Mouse (Mus musculus): ENCODE results near the gene Ccnq.
"Not testable (repeated sequence)": the region's sequence is repeated elsewhere in the genome, so short reads cannot be mapped to it uniquely, and the experiment has no call there.

Gene Ccnq

DNA sequence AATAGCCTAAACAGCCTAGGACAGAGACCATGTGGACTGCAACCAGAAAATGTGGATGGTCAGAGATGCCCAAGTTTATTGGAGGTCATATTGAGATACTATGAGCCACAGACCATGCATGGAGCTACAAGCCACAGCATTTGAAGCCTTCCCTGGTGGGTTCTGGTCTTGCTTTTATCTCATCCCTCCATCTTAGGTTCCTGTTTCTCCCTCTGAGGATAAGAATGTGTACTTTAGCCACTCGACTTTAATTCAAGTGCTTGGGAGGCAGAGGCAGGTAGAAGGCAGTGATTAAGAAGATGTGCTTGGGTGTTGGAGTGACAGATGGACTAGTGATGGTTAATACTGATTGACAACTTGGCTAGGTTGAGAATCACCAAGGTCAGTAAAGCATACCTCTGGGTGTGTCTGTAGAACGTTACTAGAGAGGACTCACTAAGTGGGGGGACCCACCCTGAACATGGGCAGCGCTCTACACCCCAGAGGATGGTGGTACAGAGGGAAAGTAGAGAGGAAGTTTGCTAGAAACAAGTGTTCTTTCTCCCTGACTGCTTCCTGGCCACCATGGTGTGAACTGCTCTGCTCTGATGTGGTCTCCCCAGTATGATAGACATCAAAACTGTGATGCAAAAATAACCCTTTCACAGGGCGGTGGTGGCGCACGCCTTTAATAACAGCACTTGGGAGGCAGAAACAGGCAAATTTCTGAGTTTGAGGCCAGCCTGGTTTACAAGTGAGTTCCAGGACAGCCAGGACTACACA lies 14.7 kb upstream of the Ccnq start:
- in situ Hi-C loops (cut with MboI; ENCODE audit: low pct_unique_long_range_greater_than_20kb in 1 of 2, low sequenced_read_pairs in 2 of 2, unreplicated experiment in 1 of 2): no loop called here

DNA sequence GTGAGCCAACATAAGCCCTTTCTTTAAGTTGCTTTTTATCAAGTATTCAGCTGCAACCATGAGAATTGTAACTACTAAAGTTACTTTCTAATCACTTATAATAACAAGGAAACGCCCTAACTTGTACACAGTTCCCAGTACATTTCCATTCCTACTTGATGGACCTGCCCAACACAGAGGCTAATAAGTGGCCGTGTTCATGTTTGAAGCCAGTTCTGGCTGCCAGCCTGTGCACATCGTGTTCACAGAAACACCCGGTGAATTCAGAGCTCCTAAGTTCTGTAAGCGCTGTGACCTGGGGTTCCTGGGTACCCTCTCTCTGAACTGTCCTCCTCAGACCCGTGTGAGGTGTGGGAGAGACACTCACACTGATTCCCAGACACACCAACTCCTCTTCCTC lies 13.3 kb upstream of the Ccnq start:
- in situ Hi-C loops (cut with MboI; ENCODE audit: low pct_unique_long_range_greater_than_20kb in 1 of 2, low sequenced_read_pairs in 2 of 2, unreplicated experiment in 1 of 2): no loop called here

DNA sequence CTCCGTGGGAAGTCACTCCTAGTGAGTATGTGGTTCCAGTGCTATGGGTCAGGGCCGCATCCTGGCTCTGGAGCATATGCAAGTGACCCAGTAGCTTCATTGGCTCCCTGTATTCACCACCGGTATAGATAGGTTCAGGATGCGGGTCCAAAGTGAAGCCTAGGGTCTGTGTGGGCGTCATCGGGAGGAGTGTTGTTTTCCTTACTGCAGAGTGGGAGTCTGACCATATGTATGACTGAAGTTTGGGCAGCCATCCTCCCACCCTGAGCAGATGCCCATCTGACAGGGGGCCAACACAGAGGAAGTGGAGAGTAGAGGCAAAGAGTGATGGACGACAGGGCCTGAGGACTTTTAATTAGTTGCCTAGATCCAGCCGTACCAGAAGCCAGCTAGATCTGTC lies 12.8 kb upstream of the Ccnq start:
- in situ Hi-C loops (cut with MboI; ENCODE audit: low pct_unique_long_range_greater_than_20kb in 1 of 2, low sequenced_read_pairs in 2 of 2, unreplicated experiment in 1 of 2): no loop called here

DNA sequence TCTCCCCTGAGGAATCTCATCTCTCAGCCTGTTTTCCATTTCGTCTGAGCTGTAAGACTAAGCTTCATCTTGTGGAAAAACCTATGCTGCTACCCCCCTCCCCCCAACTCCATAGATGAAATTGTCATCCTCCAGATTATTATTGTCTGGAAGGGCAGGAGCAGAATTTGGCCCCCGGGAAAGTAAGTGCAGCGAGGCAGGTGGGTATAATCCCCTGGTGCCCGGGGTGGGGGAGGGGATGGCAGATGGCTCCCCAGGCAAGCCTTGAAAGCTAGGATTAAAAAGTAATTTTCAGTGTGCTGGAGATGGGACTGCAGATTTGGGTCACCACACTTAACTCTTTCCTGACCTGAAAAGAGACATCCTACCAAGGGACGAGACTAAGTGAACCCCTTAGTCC lies 10.7 kb upstream of the Ccnq start:
- in situ Hi-C loops (cut with MboI; ENCODE audit: low pct_unique_long_range_greater_than_20kb in 1 of 2, low sequenced_read_pairs in 2 of 2, unreplicated experiment in 1 of 2): no loop called here

DNA sequence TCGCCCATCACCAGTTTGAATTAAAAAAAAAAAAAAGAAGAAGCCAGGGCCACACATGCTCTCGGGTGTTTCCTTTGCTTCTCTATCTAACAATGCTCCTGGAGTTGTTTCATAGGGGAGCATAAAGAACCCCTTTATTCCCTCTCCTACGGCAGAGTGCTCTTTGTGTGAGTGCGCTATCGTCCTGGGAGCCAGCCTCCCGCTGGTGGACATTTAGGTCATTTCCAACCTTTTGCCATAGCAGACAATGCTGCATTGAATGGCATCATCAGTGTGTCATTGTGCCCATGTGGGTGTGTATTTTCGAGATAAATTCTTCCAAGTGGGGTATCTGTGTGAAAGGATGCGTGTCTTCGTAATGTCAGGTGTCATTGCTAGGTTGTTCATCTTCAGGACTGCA lies 9.6 kb upstream of the Ccnq start:
- in situ Hi-C loops (cut with MboI; ENCODE audit: low pct_unique_long_range_greater_than_20kb in 1 of 2, low sequenced_read_pairs in 2 of 2, unreplicated experiment in 1 of 2): no loop called here

DNA sequence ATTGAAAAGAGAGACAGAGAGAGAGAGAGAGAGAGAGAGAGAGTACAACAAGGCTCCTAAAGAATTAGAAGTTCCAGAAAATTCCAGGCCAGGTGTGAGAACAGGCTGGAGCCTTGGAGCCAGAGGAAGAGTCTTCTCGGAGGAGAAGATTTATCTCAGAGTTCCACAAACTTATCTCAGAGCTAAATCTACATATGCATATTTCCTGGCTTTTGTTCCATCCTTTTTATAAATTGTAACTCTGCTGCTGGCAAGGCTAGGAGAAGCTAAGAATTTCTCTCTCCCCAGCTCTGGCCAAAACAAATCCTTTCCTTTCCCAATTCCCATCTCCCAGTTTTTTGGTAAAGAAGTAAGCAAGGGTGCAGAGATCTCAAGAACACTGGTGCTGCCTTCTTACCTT lies 3.8 kb upstream of the Ccnq start:
- in situ Hi-C loops (cut with MboI; ENCODE audit: low pct_unique_long_range_greater_than_20kb in 1 of 2, low sequenced_read_pairs in 2 of 2, unreplicated experiment in 1 of 2): no loop called here

DNA sequence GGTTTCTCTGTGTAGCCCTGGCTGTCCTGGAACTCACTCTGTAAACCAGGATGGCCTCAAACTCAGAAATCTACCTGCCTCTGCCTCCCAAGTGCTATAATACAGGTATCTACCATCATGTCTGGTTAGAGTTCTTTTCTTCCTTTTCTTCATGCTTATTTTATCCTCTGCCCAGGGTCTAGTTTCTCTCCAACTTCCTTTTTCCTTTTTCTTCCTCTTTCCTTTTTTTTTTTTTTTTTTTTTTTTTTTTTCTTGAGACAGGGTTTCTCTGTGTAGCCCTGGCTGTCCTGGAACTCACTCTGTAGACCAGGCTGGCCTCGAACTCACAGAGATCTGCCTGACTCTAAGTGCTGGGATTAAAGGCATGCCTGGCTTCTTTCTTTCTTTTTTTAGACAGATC lies 2.6 kb upstream of the Ccnq start:
- in situ Hi-C loops (cut with MboI; ENCODE audit: low pct_unique_long_range_greater_than_20kb in 1 of 2, low sequenced_read_pairs in 2 of 2, unreplicated experiment in 1 of 2): not testable (repeated sequence)

DNA sequence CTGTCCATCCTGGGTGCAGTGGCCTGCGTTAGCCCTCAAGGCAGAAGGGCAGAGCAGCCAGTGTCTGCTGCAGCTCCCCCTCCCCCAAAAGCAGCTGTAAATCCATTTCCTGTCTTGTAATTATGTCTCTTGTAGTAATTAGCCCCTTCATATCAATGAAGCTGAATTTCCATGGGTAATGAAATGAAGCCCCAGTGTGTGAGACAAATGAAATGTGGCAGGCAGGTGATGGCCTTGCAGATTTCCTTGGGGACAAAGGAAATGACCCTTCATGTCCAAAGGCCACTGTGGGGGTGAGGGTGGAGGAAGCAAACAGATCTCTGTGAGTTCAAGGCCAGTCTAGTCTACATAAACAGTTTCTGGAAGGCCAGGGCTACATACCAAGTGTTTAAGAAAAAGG lies 1.7 kb upstream of the Ccnq start:
- in situ Hi-C loops (cut with MboI; ENCODE audit: low pct_unique_long_range_greater_than_20kb in 1 of 2, low sequenced_read_pairs in 2 of 2, unreplicated experiment in 1 of 2): no loop called here

DNA sequence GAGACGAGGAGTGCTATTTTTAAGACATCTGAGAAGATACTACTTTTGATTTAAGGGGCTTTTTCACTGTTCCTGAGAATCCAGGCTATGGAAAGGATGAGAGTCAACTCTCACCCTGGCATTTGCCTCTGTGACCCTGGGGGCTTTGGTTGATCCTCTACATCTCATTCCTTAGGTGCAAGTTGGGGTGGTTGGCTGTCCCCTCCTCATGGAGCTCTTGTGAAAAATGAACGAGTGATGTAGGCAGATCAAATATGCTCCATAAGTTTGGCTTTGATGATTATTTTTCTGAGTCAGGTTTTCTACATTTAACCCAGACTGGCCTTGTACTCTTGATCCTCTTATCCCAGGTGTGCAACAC lies 294 bp upstream of the Ccnq start:
- in situ Hi-C loops (cut with MboI; ENCODE audit: low pct_unique_long_range_greater_than_20kb in 1 of 2, low sequenced_read_pairs in 2 of 2, unreplicated experiment in 1 of 2): no loop called here

DNA sequence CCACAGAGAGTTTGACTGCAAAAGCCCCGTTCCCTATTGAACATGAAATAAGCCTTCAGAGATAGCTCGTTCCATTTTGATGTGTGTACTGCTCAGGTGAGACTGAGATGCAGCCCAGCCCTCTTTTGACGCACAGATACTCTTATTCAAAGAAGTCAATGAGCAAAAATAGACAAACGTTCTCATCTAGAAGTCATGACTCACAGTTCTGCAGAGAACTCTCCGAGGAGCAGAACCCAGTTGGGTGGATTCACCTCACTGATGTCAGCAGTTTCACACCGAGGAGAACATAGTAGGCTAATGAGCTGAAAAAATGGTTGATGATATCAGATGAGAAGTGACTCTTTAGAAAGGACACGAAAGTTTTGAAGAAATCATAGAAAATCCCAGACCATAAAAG lies 5.3 kb downstream of the Ccnq start:
- in situ Hi-C loops (cut with MboI; ENCODE audit: low pct_unique_long_range_greater_than_20kb in 1 of 2, low sequenced_read_pairs in 2 of 2, unreplicated experiment in 1 of 2): no loop called here

DNA sequence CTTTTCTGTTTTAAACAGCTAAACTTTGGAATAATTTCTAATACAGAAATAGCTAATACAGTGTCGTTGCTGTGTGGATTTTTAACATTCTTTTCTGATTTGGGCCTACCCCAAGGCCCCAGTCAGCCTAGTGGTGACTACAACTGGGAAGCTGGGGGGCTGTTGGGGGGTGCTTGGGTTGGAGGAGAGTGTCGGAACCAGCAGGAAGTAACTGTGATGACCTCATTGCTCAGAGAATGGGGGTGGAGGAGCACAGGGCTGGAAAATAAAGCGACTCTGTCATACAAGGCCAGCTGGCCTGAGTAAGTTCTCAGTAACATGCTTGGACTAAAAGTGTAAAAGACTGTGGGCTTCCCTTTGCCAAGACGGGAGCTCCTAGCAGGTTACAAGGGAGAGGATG lies 6.1 kb downstream of the Ccnq start:
- in situ Hi-C loops (cut with MboI; ENCODE audit: low pct_unique_long_range_greater_than_20kb in 1 of 2, low sequenced_read_pairs in 2 of 2, unreplicated experiment in 1 of 2): no loop called here

DNA sequence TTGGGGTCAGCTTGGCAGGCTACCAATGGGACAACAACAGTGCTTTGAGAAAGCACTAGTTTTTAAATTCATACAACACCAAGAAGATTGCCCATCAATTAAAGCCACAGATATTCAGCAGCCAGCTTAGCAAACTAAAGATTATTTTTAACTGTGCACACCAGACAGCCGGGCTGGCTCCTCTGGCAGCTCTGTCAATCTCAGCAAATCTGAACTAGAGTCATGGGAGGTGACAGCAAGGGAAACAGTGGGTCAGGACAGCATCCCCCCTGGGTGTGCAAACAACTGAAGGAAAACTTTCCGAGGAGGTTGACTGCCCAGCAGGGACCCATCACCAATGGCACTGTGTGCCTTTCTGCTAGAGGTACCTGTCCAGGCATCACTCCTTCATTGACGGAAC lies 9.1 kb downstream of the Ccnq start:
- in situ Hi-C loops (cut with MboI; ENCODE audit: low pct_unique_long_range_greater_than_20kb in 1 of 2, low sequenced_read_pairs in 2 of 2, unreplicated experiment in 1 of 2): no loop called here

DNA sequence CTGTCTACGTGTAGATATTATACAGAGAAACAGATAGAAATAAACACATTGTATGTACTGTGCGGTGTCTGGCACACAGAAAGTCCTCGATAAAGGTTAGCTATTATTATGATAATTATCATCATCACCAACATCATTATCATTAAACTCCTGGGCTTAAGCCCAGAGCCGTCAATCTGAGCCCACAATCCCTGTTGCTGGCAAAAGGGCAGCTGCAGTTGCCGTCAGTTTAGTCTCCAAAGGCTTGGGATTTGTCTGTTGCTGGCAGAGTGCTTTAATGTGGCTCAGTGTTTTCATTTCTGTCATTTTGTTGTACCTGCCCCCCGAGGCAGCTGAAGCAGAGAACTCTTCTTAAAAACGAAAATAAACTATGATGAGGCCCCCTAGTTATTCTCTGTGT lies 9.6 kb downstream of the Ccnq start:
- in situ Hi-C loops (cut with MboI; ENCODE audit: low pct_unique_long_range_greater_than_20kb in 1 of 2, low sequenced_read_pairs in 2 of 2, unreplicated experiment in 1 of 2): no loop called here

DNA sequence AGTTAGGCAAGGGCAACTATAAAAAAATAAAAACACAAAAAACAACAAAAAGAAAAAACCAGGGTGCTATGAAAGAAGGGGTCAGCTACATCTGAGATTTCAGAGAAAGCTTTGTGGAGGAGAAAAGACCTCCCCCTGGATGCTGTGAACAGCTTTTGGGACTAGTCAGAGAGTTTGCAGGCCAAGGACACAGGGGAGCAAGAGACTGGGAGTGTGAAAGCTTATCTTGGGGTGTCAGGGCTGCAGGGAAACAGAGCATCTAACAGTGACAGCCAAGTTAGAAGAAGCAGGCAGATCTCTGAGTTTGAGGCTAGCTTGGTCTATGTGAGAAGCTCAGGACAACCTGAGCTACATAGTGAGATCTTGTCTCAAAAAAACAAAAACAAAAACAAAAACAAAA lies 12.2 kb downstream of the Ccnq start:
- in situ Hi-C loops (cut with MboI; ENCODE audit: low pct_unique_long_range_greater_than_20kb in 1 of 2, low sequenced_read_pairs in 2 of 2, unreplicated experiment in 1 of 2): no loop called here

DNA sequence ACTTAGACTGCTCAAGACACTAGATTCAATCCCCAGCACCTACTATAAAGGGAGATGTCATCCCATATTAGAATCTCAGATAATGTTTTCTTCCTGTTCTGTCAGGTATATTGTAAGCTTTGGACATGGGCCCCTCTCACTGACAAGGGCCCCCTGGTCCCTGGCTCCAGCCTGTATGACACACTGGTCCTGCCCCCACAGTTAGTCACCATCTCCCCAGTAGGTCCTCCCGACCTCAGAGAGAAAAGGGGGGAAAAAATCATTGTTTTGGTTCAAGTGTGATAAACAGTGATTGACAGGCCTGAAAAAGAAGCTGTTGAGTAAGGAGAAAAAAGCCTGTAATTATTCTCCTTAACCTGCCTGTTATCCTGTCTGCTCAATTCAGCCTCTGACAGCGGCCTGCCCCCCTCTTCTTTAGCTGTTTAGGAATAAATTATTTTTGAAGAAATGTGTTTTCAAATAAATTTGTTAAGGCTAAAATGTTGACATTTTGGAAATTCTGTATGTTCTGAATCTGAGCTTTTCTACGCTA lies 14.6 kb downstream of the Ccnq start:
- in situ Hi-C loops (cut with MboI; ENCODE audit: low pct_unique_long_range_greater_than_20kb in 1 of 2, low sequenced_read_pairs in 2 of 2, unreplicated experiment in 1 of 2): no loop called here

DNA sequence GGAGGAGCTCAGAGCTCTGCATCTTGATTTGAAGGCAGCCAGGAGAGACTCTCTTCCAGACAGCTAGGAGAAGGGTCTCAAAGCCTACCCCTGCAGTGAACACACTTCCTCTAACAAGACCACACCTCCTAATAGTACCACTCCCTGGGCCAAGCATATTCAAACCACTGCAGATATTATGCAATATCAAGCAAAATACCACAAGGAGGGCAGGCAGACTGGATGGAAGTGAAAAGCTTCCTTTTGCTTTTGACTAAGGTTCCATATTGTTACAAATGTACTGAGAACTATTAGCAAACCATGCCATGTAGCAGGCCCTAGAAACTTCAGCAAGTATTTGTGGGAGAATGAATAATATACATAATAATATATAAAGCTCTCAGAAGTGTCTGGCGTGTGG lies 16.4 kb downstream of the Ccnq start:
- in situ Hi-C loops (cut with MboI; ENCODE audit: low pct_unique_long_range_greater_than_20kb in 1 of 2, low sequenced_read_pairs in 2 of 2, unreplicated experiment in 1 of 2): no loop called here

DNA sequence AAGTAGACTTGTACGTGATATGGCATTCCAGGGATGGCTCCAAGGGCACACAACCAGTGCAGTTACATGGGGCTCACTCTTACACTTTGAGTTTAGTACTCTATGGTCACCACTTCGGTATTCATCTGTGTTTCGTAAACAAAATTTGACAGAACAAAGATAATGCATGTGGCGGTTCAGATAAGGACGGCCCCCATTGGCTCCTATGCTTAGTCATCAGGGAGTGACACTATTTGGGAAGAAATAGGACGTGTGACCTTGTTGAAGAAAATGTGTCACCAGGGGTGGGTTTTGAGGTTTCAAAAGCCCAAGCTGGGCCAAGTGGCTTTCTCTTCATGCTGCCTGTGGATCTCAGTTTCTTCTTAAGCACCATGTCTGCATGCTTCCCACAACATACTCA lies 18.9 kb downstream of the Ccnq start:
- in situ Hi-C loops (cut with MboI; ENCODE audit: low pct_unique_long_range_greater_than_20kb in 1 of 2, low sequenced_read_pairs in 2 of 2, unreplicated experiment in 1 of 2): no loop called here

DNA sequence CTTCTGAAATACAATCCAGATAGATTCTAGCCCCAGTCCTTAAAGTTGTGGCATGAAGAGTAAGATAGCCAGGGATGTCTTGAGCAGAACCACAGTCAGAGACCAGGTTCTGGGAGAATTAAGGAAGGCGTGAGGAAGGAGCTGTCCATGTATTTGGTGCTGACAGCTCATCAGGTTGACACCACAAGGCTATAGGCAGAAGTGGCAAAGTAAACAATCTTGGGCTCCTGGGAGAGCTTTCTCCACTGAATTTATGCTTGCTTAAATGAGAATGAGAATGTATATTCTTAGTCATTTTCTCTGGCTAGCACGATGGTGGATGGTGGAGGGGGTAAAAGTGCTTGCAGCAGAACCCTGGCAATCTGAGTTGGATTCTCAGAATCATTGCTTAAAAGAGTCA lies 20.6 kb downstream of the Ccnq start:
- in situ Hi-C loops (cut with MboI; ENCODE audit: low pct_unique_long_range_greater_than_20kb in 1 of 2, low sequenced_read_pairs in 2 of 2, unreplicated experiment in 1 of 2): no loop called here

DNA sequence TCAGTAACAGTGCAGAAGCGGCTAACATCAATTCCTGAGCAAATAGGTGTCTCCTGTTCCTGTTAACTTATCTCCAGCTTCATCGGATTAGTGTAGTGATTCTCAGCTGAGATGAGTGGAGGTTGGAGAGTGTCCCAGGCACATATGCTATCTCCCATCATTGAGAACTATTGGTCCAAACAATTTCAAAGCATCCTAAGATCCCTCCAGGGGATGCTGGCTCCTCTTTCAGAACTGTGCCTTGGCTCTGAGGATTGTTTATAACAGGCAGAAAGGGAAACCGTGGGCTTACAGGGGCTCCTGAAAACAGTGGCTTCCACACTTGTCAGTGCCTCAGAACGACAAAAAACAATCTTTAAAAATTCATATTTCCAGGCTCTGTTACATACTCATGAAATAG lies 23.5 kb downstream of the Ccnq start:
- in situ Hi-C loops (cut with MboI; ENCODE audit: low pct_unique_long_range_greater_than_20kb in 1 of 2, low sequenced_read_pairs in 2 of 2, unreplicated experiment in 1 of 2): no loop called here

DNA sequence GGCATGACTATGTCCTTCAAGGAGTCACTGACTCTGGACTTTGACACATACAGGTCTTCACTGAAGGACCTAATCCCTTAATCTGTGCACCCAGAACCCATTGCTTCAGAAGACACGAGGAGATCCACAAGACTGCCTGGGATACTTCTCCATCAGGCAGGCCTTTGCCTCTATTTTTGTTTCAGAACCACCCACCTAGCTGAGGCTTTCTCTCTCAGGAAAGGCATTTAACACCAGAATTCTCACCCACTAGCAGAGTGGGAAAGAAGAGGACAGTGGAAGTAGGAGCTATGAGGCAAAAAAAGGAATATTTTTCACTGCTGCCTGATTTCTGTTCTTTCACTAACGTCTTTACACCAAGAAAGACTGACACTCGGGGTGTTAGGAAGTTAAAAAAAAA lies 25.2 kb downstream of the Ccnq start:
- in situ Hi-C loops (cut with MboI; ENCODE audit: low pct_unique_long_range_greater_than_20kb in 1 of 2, low sequenced_read_pairs in 2 of 2, unreplicated experiment in 1 of 2): no loop called here

DNA sequence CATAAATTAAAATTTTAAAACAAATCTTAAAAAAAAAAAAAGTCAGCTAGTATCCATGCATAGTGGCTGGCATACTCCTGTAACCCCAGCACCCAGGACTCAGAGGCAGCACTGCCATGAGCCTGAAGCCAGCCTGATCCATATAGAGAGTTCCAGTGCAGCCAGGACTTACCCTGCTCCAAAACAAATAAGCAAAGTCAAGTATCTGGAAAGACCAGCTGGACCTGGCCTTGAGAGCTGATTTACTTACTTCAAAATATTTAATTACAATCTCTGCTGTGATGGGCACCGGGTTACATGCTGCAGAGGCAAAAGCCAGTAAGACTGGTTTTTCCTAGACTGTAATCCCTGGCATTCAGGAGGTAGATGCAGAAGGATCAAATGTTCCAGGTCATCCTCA lies 26.7 kb downstream of the Ccnq start:
- in situ Hi-C loops (cut with MboI; ENCODE audit: low pct_unique_long_range_greater_than_20kb in 1 of 2, low sequenced_read_pairs in 2 of 2, unreplicated experiment in 1 of 2): no loop called here
